Mouse (Mus musculus) heart, adult 2 months (tissue): Measurements from ENCODE around the gene Cnot6.

ENCODE experiments used
- CTCF ChIP-seq: fragments of 200-600 bp; IDR thresholded peaks from 2 replicates; pipeline ENCODE4 v1.8.1; 2022; ENCODE audit warnings: antibody characterized with exemption, mild to moderate bottlenecking, moderate library complexity
- EP300 ChIP-seq: fragments of 200-500 bp; IDR thresholded peaks from 2 replicates; pipeline ENCODE4 v1.6.1; 2011; ENCODE audit warnings: low read depth, low read length, control low read depth; ENCODE audit not compliant: insufficient read depth
- POLR2A ChIP-seq: fragments of 200-500 bp; IDR thresholded peaks from 2 replicates; pipeline ENCODE4 v1.6.1; 2011; ENCODE audit warnings: mild to moderate bottlenecking, low read depth, low read length, control low read depth; ENCODE audit not compliant: insufficient read depth

DNA sequence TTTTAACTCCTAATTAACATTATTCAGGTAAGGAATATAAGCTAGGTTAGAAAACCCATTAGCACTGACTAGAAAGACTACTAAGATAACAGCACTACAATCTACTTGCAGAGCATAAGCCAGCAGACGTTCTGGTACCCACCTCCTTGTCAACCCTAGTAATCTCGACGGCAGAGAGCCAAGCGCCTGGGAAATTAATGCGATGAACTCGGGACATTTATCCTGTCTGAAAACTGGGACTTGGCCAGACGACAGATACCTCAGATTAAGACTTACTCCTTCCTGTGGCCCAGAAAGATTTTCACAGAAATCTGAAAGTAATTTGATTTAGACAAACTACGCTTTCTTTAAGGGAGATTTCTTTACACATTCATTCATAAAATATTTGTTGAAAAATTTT lies 7.7 kb downstream of the Cnot6 start:
- TF ChIP-seq CTCF (no peak), EP300 (no peak), POLR2A (no peak)
